Mouse (Mus musculus) kidney, postnatal 25 days (tissue): ENCODE results near the gene Rasl12.

Source experiments
- DNase-seq, 2 experiments: peaks; one replicate each; pipeline ENCODE4 v3.0.0; 2021; ENCODE audit warnings: mixed read lengths in 2 of 2

Rasl12 gene

DNA sequence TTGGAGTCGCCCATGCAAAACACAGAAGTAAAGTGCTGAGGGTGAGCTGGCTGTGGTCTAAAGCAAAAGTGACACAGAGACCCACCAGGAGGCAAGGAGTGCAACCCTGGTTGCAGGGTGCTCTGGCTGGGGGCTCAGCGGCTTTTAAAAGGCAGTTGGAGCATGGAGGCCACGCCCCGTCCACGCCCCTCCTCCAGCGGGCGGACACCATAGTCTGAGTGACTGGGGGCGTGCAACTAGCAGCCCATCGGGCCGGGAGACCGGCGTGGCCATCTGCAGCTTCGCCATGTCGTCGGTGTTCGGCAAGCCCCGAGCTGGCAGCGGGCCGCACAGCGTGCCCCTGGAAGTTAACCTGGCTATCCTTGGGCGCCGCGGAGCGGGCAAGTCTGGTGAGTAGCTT is at the start of gene Rasl12:
Gene Rasl12, plus strand, starts transcription at position 228 of the 400 bp plus-strand sequence.
- DNase-seq, result peak; percentile 76 to 83

DNA sequence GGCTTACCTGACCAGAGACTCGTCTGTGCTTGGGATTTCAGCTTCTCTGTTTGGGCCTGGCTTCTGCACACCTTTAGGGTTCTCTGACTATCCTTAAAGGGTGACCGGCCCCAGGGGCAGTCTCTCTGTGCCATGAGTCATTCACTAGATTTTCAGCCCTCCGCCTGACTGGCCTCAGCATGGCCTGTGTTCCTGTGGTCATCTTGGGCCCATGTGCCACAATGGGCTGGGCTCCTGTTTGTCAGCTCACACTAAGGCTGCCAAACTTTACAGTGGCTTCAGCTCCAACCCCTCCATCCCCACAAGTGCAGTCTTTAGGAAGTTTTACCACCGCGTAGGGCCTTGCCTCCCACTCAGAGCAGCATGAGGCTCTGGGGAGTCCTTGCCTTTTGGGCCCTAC is 45.1 kb upstream of the Rasl12 start:
- DNase-seq, result no peak

DNA sequence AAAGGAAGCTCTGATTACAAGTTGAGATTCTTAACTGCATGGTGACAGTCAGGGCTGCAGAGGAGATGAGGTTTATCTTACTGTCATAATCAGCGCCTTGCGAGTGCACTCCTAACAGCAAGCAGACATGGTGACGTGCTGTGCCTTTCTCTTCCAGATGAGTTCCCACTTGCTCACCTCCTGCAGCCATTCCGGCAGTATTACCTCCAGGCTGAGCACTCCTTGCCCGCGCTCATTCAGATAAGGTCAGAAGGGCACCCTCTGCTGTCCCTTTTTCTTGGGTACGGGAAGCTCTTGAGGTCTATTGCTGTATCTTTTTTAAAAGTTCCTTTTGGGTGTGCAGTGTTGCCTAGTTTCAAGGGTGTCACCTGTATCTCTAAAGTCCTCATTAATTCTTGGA is 41.7 kb upstream of the Rasl12 start:
- DNase-seq, result no peak

DNA sequence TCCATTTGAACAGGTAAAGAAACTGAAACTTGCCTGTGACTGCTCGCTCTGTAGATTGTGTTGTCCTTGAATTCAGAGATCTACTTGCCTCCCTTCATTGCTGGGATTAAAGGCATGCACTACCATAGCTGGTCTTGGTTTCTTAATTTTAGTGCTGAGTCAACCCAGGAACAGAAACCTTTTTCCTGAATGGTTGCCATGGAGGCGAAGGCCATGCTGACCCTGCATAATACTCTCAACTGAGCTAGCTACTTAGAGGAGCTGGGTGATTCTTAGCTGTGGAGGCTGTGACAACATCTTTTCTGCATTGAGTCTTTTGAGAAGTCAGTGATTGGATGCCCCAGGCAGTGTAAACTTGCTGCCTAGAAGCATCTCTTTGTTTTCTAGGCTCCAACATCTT is 41.3 kb upstream of the Rasl12 start:
- peak in 1 of 2 experiments; percentile 14 for DNase-seq

DNA sequence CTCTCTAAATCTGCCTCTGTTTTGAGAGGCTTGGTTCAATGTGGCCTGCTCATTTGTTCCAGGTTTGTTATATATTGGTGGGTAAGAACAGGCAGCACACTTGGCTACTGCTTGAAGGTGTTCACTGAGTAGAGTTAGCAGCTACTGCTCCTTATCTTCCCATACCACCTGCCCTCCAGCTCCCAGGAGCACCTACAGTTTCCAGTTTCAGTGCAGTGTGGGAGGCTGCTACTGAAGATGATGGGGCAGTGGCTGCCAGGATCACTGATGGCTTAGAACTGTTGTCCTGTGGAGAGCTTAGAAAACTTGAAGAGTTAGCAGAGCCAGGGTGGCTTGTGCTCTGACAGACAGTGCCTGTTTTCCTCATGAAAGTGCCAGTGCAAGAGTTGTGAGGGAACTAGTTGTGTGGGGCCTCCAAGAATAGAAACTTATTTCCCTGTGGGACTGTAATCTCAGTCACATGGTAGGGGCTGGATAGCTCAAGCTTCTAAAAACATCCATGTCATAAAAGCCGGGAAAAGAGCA is 39.3 kb upstream of the Rasl12 start:
- DNase-seq, result no peak

DNA sequence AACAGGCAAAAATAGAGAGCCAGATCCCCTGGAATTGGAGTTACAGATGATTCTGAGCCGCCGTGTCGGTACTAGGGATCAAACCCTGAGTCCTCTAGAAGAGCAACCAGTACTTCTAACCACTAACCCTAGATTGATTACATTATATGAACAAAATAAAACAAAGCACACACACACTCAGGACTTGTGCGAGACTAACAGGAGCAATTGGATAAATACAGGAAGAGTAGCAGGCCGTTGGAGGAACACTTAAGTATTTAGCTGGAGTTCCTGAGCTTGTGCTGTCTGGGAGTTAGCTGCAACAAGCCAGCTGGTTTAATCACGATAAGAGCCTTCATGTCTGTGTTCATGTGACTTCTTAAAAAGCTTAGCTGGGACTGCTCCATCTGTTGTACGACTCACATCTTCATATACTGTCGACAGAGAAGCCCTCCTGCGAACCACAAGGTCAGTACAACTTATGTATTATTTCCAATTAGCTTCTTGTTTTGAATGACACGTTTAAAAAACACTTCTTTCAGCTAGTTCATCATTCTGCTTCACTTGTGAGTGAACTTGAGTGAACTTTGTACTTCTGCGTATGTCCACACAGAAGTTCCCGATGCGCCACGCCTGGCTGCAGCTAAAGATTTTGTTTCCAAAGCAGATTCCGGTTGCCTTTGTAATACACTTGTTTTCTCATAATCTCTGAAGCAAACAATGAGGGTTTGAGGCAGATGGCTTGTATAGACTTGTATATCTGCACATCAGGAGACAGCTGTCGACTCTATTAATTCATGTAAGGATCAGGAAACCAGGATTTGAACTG is 37.5 kb upstream of the Rasl12 start, which contains the start of gene Ubap1l:
Gene Ubap1l, plus strand, starts transcription at position 401 of the 808 bp plus-strand sequence.
- DNase-seq, result peak; percentile 55 to 65

DNA sequence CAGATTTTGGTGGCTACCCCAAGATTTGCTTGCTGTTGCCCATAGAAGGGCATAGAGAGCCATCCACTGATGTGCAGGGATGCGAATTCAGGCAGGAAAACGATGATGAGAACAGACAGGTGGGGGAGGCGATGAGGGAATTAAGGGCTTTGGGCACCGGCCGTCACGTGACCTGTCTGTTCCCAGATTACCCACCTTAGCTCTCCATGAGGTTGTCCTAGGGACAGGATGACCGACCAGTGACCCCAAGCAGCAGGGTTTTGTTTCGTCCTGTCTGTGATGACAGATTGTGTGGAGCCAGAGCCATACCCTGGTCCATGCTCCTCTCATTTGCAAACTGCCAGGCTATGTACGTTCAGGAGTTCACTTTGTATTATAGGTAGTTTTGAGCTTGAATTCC is 34.6 kb upstream of the Rasl12 start:
- DNase-seq, result no peak

DNA sequence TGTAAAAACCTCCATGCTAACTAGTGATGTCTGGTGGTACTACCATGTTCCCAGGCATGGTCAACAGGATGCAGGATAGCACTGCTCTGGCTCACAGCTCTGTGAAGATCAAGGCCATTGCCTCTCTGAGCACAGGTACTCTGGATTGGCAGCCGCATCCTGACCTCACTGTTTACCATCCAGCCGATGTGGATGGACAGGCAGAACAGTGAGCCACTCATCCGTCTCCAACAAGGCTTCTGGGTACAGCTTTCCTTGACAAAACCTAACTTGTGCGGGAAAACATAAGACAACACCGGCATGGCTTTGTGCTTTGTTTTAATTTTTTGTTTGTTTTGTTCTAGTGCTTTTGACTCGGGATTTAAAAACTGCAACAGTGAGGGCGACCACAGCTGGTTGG is 32.6 kb upstream of the Rasl12 start:
- no peak for DNase-seq

DNA sequence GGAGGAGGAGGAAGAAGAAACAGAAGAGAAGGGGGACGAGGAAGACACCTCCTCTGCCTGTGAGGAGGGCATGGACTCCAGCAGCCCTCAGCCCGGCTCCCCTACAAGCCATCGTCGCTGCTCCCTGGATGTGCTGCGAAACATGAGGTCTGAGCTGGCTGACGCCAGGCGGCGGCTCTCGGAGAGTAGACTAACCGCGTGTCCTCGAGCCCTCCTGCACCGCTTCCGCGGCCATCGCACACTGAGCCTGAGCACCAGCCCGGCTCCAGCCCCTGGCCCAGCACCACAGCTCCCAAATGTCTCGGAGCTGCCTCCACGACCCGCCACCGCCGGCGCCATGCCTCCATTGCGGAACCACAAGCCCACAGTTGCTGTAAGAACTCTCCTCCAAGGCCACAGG is 26.6 kb upstream of the Rasl12 start:
- no peak for DNase-seq

DNA sequence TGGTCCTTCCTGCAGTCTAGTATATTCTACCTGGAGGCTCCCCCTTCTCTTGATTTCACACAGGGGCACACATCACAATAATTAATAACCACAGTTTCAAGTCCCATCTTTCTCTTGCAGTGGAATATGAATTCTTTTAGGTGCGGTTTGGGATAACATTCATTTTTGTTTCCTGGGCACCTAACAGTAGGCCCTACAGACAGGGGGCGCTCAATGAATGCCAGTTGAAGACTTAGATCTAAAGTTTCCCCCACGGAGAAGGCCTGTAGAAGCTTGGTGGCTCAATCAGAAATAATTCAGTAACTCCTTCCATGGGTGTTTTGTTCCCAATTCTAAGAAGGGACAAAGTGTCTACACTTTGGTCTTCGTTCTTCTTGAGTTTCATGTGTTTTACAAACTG is 25.9 kb upstream of the Rasl12 start:
- peak in 1 of 2 experiments; percentile 82 for DNase-seq

DNA sequence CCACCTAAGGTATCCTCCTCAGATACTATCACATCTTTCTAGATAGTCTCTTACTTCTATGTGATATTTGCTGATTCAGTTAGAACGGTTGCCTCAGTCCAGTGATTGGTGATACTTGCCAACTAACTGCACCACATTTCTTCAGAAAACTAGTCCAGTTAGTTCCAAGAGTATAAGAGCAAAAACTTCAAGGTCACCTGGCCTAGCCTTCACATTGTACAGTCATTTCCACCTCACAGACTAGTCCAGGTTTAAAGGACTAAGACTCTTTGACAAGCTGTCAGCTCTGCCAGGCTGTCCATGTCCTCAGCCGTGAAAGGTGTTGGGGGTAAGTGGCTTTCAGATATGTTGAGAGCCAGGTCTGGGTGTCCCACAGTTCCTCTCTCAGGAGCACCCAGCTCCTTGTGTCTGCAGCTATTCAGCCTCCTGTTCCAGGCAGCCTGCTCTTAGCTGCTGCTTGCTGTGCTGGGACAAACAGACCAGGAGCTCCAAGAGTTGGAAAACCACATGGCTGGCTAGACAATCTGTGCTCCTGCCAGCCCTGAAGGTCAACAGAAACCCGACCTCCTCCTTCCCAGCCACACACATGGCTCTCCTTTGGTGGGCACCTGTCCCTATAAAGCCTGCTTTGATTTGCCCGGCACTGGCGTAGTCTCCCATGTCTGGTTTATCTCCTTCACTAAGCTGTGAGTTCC is 23.7 kb upstream of the Rasl12 start:
- no peak for DNase-seq

DNA sequence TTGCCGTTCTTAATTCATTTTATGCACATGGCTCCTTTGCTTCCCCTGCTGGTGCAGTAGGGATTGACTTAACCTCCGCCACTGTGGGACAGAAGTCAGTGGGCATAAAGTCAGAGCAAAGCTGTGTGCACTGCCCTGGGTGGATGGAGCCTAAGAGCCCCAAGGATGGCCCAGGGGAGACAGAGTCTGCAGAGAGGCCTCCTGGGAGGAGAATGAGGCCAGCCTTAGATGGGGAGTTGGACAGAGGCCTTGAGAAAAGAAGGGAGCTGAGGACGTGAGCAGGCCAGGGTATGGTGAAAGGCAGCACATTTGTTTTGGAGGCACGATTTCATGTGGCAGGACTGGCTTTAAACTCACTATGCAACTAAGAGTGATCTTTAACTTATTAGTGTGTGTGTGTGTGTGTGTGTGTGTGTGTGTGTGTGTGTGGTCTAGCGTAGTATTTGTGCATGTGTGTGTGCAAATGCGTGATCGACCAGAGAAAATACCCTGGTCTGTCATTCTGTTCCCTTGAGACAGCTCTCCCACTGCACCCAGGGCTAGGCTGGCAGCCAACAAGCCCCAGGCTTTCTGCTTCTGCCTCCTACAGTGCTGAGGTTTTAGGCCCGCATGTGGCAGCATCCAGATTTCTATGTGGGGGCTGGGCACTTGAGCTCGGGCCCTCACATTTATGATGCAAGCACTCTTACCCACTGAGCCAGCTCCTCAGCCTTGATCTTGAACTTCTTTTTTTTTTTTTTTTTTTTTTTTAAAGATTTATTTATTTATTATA is 23.0 kb upstream of the Rasl12 start:
- DNase-seq, result peak in 1 of 2 experiments; percentile 56

DNA sequence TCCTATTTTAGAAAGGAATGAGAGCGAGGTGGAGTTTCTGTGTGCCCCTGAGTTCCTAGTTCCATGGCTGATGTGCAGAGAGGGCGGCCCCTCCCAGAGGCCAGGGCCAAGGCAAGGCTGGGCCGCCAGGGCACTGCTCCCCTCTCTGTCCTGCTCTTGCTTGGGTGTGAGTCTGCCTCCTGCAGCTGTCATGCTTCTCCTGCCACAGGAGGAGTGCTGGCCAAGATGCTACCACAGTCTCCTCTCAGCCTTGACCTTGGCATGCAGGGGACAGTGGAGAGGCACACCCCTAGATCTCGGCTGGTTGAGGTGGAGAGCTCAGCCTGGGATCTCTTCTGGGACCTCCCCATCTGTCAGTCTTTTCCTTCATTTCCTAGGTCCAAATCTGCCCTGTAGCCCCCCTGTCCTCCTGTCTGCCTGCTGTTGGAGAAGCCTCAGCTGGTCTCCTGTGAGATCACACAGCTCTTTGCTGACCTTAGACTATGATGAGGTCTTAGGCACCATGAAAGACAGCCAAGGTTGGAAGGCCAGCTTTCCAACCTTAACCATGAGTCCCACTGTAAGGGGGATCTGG is 17.2 kb upstream of the Rasl12 start:
- DNase-seq, result no peak

DNA sequence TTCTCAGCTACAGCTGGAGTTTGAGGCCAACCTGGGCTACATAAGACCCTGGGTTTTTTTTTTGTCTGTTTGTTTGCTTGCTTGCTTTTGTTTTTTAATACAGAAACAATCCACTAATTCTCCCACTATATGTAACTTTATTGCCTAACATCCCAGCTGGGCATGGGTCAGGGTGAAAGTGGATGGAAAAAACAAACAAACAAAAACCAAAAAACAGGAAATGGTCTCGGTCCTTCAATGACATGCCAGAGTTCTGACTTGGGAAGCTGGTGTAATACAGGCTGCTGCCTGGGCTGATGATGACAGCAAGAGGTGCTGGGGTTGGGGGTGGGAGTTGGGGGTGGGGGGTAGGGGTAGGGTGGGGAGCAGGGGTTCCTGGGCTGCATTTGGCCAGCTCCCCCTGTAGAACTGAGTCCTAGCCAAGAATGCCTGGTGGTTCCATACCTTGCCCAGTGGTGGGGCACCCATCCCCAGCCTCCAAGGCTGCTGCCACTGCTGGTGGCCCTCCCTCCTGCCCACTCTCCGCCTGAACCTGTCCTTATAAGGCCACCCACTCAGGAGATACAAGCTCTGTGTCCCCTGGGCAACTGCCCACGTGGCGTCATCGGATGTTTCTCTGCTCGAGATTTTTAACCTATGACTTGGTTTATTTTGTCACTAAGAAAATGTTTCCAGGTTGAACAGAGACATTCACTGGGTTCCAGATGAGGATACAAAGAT is 16.1 kb upstream of the Rasl12 start:
- no peak for DNase-seq

DNA sequence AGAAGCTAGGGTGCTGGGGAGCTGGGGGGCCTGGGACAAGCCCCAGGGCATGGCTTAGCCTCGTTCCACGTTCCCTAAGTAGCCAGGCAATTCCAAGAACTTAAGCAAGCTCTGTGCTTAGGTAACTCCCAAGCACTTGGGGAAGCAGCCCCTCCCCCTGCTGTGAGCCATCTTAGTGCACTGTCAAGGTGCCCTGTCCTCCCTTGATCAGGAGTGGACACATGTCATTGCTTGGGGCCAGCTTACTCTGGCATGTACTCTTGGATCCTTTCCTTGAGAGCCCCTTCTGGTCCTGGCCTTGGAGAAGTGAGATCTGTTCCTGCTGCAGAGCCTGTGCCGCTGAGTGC is 15.6 kb upstream of the Rasl12 start:
- no peak for DNase-seq

DNA sequence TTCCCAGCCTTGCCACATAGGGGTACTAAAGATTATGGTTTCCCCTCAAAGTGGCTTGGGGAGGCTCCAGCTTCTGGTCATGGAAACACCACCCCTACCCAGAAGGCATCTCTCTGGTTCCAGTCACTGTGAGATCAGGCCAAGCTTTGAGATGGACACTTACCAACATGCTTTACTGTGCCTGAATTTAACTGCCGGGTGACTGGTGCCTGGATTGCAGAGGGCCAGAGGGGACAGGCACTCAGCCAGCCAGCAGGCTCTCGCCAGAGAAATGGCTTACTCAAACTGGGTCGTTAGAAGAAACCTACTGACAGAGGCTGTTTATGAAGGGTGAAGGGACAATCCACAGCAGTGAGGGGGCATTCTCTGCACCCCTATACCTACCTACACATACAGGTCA is 14.0 kb upstream of the Rasl12 start:
- peak; percentile 40 to 58 for DNase-seq

DNA sequence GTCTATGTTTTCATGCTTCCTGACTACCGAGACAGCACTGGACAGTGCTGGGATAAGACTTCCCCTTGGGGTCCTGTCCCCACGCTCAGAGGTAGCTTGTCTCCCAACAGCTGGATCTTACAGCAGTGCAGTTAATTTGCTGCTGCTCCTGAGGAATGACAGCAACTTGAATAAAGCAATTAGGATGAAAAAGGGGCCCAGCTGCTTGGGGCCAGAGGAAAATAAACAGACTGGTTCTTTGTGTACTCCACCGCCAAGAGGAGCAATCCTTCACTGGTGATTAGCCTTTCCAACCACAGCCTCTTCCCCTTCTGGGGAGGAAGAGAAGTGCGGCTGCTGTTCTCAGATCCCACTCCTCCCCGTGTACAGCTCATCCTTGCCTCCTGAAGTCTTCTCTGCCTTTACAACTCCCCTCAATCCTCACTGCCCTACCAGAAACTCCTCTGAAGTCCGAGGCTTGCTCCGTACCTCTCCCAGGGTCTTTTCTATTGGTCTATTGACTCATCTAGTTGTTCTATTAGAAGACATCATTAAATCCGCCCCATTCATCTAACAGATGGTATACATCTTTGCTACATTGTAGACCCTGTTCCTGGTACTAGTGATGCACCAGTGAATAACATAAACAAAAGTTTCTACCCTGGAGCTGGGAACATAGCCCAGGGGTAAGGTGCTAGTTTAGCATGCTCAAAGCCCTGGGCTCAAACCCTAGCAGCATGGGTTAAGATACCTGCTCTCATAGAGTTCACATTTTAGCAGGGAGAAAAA is 11.7 kb upstream of the Rasl12 start:
- DNase-seq, result peak in 1 of 2 experiments; percentile 18

DNA sequence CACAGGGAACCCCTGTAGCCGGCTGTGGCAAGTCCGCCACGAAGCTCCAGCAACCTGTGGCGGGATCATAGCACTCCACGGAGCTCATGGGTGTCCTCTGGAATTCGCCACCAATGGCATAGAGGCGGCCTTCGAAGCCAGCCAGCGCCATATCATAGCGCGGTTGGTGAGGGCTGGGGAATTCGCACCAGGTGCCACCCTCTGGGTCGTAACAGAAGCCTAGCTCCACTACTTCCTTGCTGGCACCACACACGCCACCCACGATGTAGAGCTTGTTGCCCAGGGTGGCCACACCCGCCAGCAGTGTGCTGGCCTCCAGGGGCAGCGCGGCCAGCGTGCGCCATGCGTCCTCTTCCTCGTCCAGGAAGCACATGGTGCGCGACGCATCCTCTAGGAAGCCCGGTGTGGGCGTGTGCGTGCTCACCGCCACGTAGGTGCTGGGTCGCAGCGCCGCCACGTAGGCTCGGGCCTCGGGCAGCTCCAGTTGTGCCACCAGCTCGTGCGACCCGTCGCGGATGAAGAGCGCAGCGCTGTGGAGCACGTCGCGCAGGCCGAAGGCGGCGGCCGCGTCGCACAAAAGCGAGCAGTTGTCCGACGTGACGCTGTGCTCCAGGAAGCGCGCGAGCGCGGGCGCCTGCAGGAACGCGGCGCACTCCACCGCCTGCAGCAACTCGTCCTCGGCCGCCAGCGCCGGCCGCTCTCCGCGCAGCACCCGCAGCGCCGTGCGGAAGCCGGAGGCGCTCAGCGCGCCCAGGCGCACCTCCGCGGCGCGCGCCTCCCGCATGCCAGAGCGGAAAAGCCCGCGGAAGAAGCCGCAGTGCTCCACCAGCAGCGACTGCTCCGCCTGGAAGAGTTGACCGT is 7.3 kb upstream of the Rasl12 start:
- peak; percentile 8 to 48 for DNase-seq

DNA sequence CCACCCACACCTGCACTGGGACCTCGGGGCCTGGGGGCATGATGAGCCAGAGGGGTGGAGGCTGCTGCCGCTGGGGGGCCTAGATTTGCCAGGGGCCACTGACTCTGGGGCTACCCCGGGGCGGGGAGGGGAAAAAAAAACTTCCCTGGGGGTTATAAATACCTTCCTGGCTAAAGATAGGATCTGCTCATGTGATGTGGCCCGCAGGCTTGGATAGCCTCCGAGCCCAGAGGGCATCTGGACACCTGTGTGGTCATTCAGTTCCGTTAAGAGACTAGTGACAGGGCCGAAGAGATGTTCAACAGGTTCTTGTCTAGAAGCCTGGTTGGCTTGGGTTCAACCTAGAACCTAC is 6.7 kb upstream of the Rasl12 start, which contains the start of gene Kbtbd13:
Gene Kbtbd13, minus strand, starts transcription at position 40 of the 352 bp plus-strand sequence.
- peak in 1 of 2 experiments; percentile 41 for DNase-seq

DNA sequence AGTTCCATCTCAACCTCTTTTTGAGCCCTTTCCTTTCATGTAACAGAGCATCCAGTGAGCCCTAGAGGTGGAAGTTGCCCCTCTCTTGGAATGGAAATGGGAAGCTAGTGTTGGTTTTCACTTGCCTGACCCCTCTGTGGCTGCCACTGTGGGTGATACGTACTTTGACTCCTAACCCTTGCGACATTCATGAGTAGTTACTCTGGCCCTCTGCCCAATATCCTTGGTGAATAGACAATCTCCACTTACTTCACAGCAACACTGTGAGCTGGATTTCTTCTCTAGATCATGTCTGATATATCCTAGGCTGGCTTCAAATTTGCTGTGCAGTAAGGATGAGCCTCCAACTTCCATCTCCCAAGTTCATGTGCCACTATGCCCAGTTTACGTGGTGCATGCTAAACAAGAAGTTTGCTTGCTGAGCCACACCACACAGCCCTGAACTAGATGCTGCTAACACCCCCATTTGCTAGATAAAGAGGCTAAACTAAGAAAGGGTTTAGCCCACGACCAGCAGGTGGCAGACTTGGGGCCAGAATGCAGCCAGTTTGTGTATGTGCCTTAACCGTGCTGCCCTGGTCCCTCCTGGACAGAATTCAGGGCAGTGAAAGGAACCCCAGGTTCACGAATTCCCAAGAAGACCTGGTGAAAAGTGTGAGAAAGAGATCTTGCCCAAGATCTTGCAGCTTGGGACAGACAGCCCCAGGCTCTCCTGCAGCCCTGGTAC is 5.5 kb upstream of the Rasl12 start:
- DNase-seq, result peak; percentile 77 to 84
